Mouse (Mus musculus): Measurements from ENCODE around the gene Smtnl1. TPM values are rescaled to one million over a fixed set of nuclear protein-coding genes. Genes with fewer than 3 reads are reported as not detected.
A peak's percentile ranks its signal among the peaks of the same experiment; 100 is the strongest.

Smtnl1 gene
- total and polyA plus RNA-seq, 3 experiments, result not detected

- H3K27ac ChIP-seq (ENCODE audit: control insufficient read depth, low read depth, low read length), result no peak overlapping the region
- peaks cover 5 to 25% of the 10 kb centered on the region in 2 experiments; a peak in 3 of 4 replicates for H3K4me1 ChIP-seq (ENCODE audit: control insufficient read depth in 1 of 2, insufficient read depth in 2 of 2, low read length in 2 of 2)
- TF ChIP-seq MEF2A (IDR thresholded peaks at IDR 0.05; ENCODE audit: extremely low read depth, insufficient replicate concordance, low read depth, low read length, poor library complexity, severe bottlenecking) (no peak), TAL1 (IDR thresholded peaks at IDR 0.05; ENCODE audit: low read length) (peak; percentile 51)
- H3K79me2 ChIP-seq (ENCODE audit: control insufficient read depth, insufficient read depth, low read length, poor library complexity), result peaks cover 13% of the 10 kb centered on the region
- no peaks in the 10 kb centered on the region for H3K27me3 ChIP-seq (ENCODE audit: control insufficient read depth in 1 of 2, insufficient read depth in 2 of 2, low read length in 2 of 2)
- no peak overlapping the region for H3K9ac ChIP-seq (ENCODE audit: control insufficient read depth, low read depth, low read length, poor library complexity, severe bottlenecking)
- H3K4me3 ChIP-seq (ENCODE audit: control insufficient read depth in 1 of 2, insufficient read depth in 1 of 2, low read depth in 2 of 2, low read length in 2 of 2), result no peak overlapping the region
- DNase-seq (ENCODE audit: low read depth, low spot score), result peak; percentile 43
- H3K36me3 ChIP-seq (ENCODE audit: control insufficient read depth in 1 of 2, insufficient read depth in 2 of 2, low read length in 2 of 2), result peaks cover 0 to 5% of the 10 kb centered on the region in 2 experiments; a peak in 2 of 4 replicates
- no peaks in the 10 kb centered on the region for H3K9me3 ChIP-seq (replicated peaks; ENCODE audit: insufficient read depth, low read length)
Measured at GRCm38 (mm10) chr2:84823237-84823636, 785 bp upstream of the Smtnl1 start.

- H3K4me1 ChIP-seq (ENCODE audit: control insufficient read depth in 1 of 2, insufficient read depth in 2 of 2, low read length in 2 of 2), result peaks cover 5 to 17% of the 10 kb centered on the region in 2 experiments; a peak in 2 of 4 replicates
- TF ChIP-seq ZC3H11A (IDR thresholded peaks at IDR 0.05; ENCODE audit: low read depth, low read length) (no peak), MEF2A (IDR thresholded peaks at IDR 0.05; ENCODE audit: extremely low read depth, insufficient replicate concordance, low read depth, low read length, poor library complexity, severe bottlenecking) (peak; percentile 54; the same call in 1 of the 2 replicates), MYB (IDR thresholded peaks at IDR 0.05; ENCODE audit: low read depth, low read length) (no peak), NRF1 (IDR thresholded peaks at IDR 0.05; ENCODE audit: insufficient read depth, low read depth, low read length, poor library complexity, severe bottlenecking) (no peak), ZNF384 (IDR thresholded peaks at IDR 0.05; ENCODE audit: low read depth, low read length) (no peak), MAX (IDR thresholded peaks at IDR 0.05; ENCODE audit: low read length) (no peak), USF1 (IDR thresholded peaks at IDR 0.05; ENCODE audit: low read depth, low read length) (no peak), HCFC1 (IDR thresholded peaks at IDR 0.05; ENCODE audit: low read depth, low read length) (no peak), POLR2AphosphoS2 (IDR thresholded peaks at IDR 0.05; ENCODE audit: low read length) (no peak), UBTF (IDR thresholded peaks at IDR 0.05; ENCODE audit: borderline replicate concordance, insufficient read depth, low read depth, low read length) (no peak), TBP (IDR thresholded peaks at IDR 0.05; ENCODE audit: low read depth, low read length) (0 out of 2 replicates have a peak, but pooled peaks have one; percentile 46), RCOR1 (IDR thresholded peaks at IDR 0.05; ENCODE audit: low read depth, low read length) (no peak)
- no peaks in the 10 kb centered on the region for H3K27me3 ChIP-seq (ENCODE audit: control insufficient read depth in 1 of 2, insufficient read depth in 2 of 2, low read length in 2 of 2)
- H3K79me2 ChIP-seq (ENCODE audit: control insufficient read depth, insufficient read depth, low read length, poor library complexity), result no peaks in the 10 kb centered on the region
- H3K36me3 ChIP-seq (ENCODE audit: control insufficient read depth in 1 of 2, insufficient read depth in 2 of 2, low read length in 2 of 2), result peaks cover 0 to 2% of the 10 kb centered on the region in 2 experiments; a peak in 1 of 4 replicates
- H3K9ac ChIP-seq (ENCODE audit: control insufficient read depth, low read depth, low read length, poor library complexity, severe bottlenecking), result no peak overlapping the region
- peak; percentile 75 for DNase-seq (ENCODE audit: low read depth, low spot score)
- no peak overlapping the region for H3K27ac ChIP-seq (ENCODE audit: control insufficient read depth, low read depth, low read length)
- no peak overlapping the region for H3K4me3 ChIP-seq (ENCODE audit: control insufficient read depth in 1 of 2, insufficient read depth in 1 of 2, low read depth in 2 of 2, low read length in 2 of 2)
- H3K9me3 ChIP-seq (replicated peaks; ENCODE audit: insufficient read depth, low read length), result no peaks in the 10 kb centered on the region
Measured at GRCm38 (mm10) chr2:84819861-84820260, 2.6 kb downstream of the Smtnl1 start.

- H3K4me3 ChIP-seq (ENCODE audit: control insufficient read depth in 1 of 2, insufficient read depth in 1 of 2, low read depth in 2 of 2, low read length in 2 of 2), result no peak overlapping the region
- H3K4me1 ChIP-seq (ENCODE audit: control insufficient read depth in 1 of 2, insufficient read depth in 2 of 2, low read length in 2 of 2), result peaks cover 4 to 15% of the 10 kb centered on the region in 2 experiments; a peak in 3 of 4 replicates
- no peaks in the 10 kb centered on the region for H3K27me3 ChIP-seq (ENCODE audit: control insufficient read depth in 1 of 2, insufficient read depth in 2 of 2, low read length in 2 of 2)
- H3K79me2 ChIP-seq (ENCODE audit: control insufficient read depth, insufficient read depth, low read length, poor library complexity), result no peaks in the 10 kb centered on the region
- no peaks in the 10 kb centered on the region for H3K9me3 ChIP-seq (replicated peaks; ENCODE audit: insufficient read depth, low read length)
- no peak overlapping the region for H3K9ac ChIP-seq (ENCODE audit: control insufficient read depth, low read depth, low read length, poor library complexity, severe bottlenecking)
- peaks cover 0 to 15% of the 10 kb centered on the region in 2 experiments; a peak in 2 of 4 replicates for H3K36me3 ChIP-seq (ENCODE audit: control insufficient read depth in 1 of 2, insufficient read depth in 2 of 2, low read length in 2 of 2)
- peak overlapping the region; percentile 67 for H3K27ac ChIP-seq (ENCODE audit: control insufficient read depth, low read depth, low read length)
- no peak for DNase-seq (ENCODE audit: low read depth, low spot score)
- TF ChIP-seq POLR2A (IDR thresholded peaks at IDR 0.05; ENCODE audit: control insufficient read depth in 1 of 2, insufficient read depth in 1 of 2, low read depth in 1 of 2, low read length in 2 of 2, poor library complexity in 1 of 2), result no peak
- no peak for TF ChIP-seq MYC (IDR thresholded peaks at IDR 0.05; ENCODE audit: low read depth, low read length)
- TF ChIP-seq CHD2 (IDR thresholded peaks at IDR 0.05; ENCODE audit: low read length), result no peak
- no peak for TF ChIP-seq CTCF (IDR thresholded peaks at IDR 0.05 in 2 of 3, conservative IDR thresholded peaks at IDR 0.05 in 1 of 3; ENCODE audit: control insufficient read depth in 1 of 3, insufficient read depth in 1 of 3, low read depth in 2 of 3, low read length in 3 of 3, poor library complexity in 1 of 3, severe bottlenecking in 1 of 3)
- TF ChIP-seq NRF1 (IDR thresholded peaks at IDR 0.05; ENCODE audit: insufficient read depth, low read depth, low read length, poor library complexity, severe bottlenecking), result no peak
- no peak for TF ChIP-seq RAD21 (IDR thresholded peaks at IDR 0.05; ENCODE audit: low read depth, low read length)
- TF ChIP-seq MEF2A (IDR thresholded peaks at IDR 0.05; ENCODE audit: extremely low read depth, insufficient replicate concordance, low read depth, low read length, poor library complexity, severe bottlenecking), result no peak
- no peak for TF ChIP-seq ZKSCAN1 (IDR thresholded peaks at IDR 0.05; ENCODE audit: low read depth, low read length)
- no peak for TF ChIP-seq ZC3H11A (IDR thresholded peaks at IDR 0.05; ENCODE audit: low read depth, low read length)
- no peak for TF ChIP-seq UBTF (IDR thresholded peaks at IDR 0.05; ENCODE audit: borderline replicate concordance, insufficient read depth, low read depth, low read length)
- TF ChIP-seq SMC3 (IDR thresholded peaks at IDR 0.05; ENCODE audit: low read depth, low read length), result no peak
- TF ChIP-seq TCF12 (IDR thresholded peaks at IDR 0.05; ENCODE audit: low read depth, low read length), result no peak
- no peak for TF ChIP-seq USF1 (IDR thresholded peaks at IDR 0.05; ENCODE audit: low read depth, low read length)
- no peak for TF ChIP-seq RCOR1 (IDR thresholded peaks at IDR 0.05; ENCODE audit: low read depth, low read length)
- no peak for TF ChIP-seq USF2 (IDR thresholded peaks at IDR 0.05; ENCODE audit: borderline replicate concordance in 1 of 2, insufficient read depth in 1 of 2, low read depth in 1 of 2, low read length in 2 of 2)
- TF ChIP-seq GATA1 (IDR thresholded peaks at IDR 0.05; ENCODE audit: low read depth, low read length), result no peak
- no peak for TF ChIP-seq MAZ (IDR thresholded peaks at IDR 0.05; ENCODE audit: low read depth, low read length)
Measured at GRCm38 (mm10) chr2:84812676-84813075, 9.8 kb downstream of the Smtnl1 start.

Data from MEL (cell line).